Mouse (Mus musculus) neutrophil, adult 83 days (primary cell): ENCODE results near the gene Rasl11a. TPM values are rescaled to one million over a fixed set of nuclear protein-coding genes. Genes with fewer than 3 reads are reported as not detected.

ENCODE experiments used
- total RNA-seq, 2 experiments: library from RNA; stranded (reverse); gene quantifications; one replicate each; pipeline ENCODE4 v1.2.4; 2023

Rasl11a gene
- total RNA-seq, result not detected

GRCm38 (mm10) chr5:146844945-146845365 is at the start of gene Rasl11a:
Gene Rasl11a (plus strand): TSS chr5:146845071.

GRCm38 (mm10) chr5:146832769-146833448 is 12.0 kb upstream of the Rasl11a start, which contains the start of gene Rpl21:
Gene Rpl21 (plus strand): TSS chr5:146832890.

Other genes starting within 250 kb of the Rasl11a start
- gene Usp12, start 50.1 kb upstream of the Rasl11a start, total RNA-seq, result 10 to 100 TPM; 23.4 to 26.5 TPM
- 100 to 1,000 TPM; 208 to 210 TPM for gene Rpl21, start 12.2 kb upstream of the Rasl11a start, total RNA-seq
- 10 to 100 TPM; 15.9 to 20.7 TPM for gene Gtf3a, start 103.6 kb downstream of the Rasl11a start, total RNA-seq
- 1 to 10 TPM; 8.0 to 9.6 TPM for gene Mtif3, start 118.7 kb downstream of the Rasl11a start, total RNA-seq
- 1 to 10 TPM; 4.1 to 6.1 TPM for gene Lnx2, start 231.5 kb downstream of the Rasl11a start, total RNA-seq
- gene Polr1d, start 232.0 kb downstream of the Rasl11a start, total RNA-seq, result 10 to 100 TPM; 56.8 to 66.6 TPM